Mouse (Mus musculus) frontal cortex, postnatal 14 days (tissue): ENCODE results near the gene Ndufa10.
A peak's percentile ranks its signal among the peaks of the same experiment; 100 is the strongest.
"Not testable (repeated sequence)": the region's sequence is repeated elsewhere in the genome, so short reads cannot be mapped to it uniquely, and the experiment has no call there.

Source experiments
- DNase-seq, 2 experiments: peaks; one replicate each; pipeline ENCODE4 v3.0.0; 2022; ENCODE audit warnings: low spot score in 2 of 2

Ndufa10 gene

GRCm38 (mm10) chr1:92473165-92474041, at the start of gene Ndufa10:
Gene Ndufa10 (minus strand): TSS chr1:92473860.
- DNase-seq = peak; percentile 88 to 93

- peak in 1 of 2 experiments; percentile 31 for DNase-seq
Observed at GRCm38 (mm10) chr1:92521376-92521775, 47.7 kb upstream of the Ndufa10 start.

GRCm38 (mm10) chr1:92519046-92519445, 45.4 kb upstream of the Ndufa10 start:
- peak in 1 of 2 experiments; percentile 16 for DNase-seq

- DNase-seq = no peak
Observed at GRCm38 (mm10) chr1:92518561-92518960, 44.9 kb upstream of the Ndufa10 start, which contains the start of gene Olfr1414. Gene Olfr1414 (minus strand): TSS chr1:92518661.

DNA sequence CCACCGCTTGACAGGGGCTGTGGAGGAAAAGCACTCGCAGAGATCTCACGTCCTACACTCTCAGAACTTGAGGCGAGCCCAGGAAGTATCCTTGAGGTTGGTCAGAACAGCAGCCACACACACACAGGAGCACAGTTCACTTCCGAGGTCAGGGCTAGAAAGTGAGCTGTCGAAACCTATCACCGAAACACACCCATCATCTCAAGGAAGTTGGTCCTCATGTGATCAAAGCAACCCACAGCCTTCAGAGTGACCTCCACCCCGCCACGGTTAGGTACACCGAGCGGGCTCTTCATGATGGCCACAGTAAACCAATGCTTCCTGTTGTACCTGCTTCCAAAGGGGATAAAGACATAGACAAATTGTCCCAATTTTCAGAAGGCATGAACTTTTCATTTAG, 41.7 kb upstream of the Ndufa10 start:
- DNase-seq = no peak

DNA sequence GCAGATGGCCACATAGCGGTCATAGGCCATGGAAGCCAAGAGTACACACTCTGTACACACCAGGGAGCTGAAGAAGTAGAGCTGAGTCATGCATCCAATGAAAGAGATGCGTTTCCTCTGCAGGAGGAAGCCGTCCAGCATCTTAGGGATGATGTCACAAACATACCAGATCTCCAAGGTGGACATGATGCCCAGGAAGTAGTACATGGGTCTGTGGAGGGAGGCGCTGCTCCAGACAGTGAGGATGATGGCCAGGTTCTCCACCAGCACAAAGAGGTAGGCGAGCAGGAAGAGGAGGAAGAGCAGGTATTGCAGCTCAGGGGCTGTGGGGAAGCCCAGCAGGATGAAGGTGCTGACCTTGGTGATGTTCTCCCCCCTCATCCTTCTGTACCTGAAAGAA, 38.0 kb upstream of the Ndufa10 start:
- DNase-seq = not testable (repeated sequence)

- no peak for DNase-seq
Observed at GRCm38 (mm10) chr1:92496001-92496400, 22.3 kb upstream of the Ndufa10 start, which contains the start of gene Olfr1415. Gene Olfr1415 (minus strand): TSS chr1:92496101.

- DNase-seq = no peak
Observed at GRCm38 (mm10) chr1:92485013-92485412, 11.4 kb upstream of the Ndufa10 start, which contains the start of gene Olfr1416. Gene Olfr1416 (minus strand): TSS chr1:92485113.

GRCm38 (mm10) chr1:92474066-92474578, 462 bp upstream of the Ndufa10 start:
- no peak for DNase-seq

- DNase-seq = no peak
Observed at GRCm38 (mm10) chr1:92468891-92469290, 4.8 kb downstream of the Ndufa10 start.

GRCm38 (mm10) chr1:92458416-92458815, 15.2 kb downstream of the Ndufa10 start:
- no peak for DNase-seq

DNA sequence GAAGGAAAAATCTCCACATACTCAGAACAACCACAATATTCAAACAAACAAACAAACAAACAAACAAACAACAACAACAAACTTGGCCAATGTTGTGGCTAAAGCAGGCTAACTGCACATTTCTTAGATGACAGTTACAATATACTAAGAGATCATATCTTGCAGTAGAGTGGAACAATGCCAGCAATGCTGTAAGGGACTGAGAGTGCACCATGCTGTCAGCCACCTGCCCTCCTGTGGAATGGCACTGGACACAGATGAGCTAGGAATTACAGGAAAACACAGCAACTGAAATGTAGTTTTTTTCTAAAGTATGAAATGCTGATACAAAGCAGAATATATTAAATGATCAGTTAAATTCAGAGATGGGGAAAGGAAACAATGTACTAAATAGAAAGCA, 15.9 kb downstream of the Ndufa10 start:
- DNase-seq = no peak

GRCm38 (mm10) chr1:92453751-92454445, 19.8 kb downstream of the Ndufa10 start:
- no peak for DNase-seq

- DNase-seq = no peak
Observed at GRCm38 (mm10) chr1:92448293-92448692, 25.4 kb downstream of the Ndufa10 start.

- DNase-seq = no peak
Observed at GRCm38 (mm10) chr1:92441453-92442063, 32.1 kb downstream of the Ndufa10 start.

DNA sequence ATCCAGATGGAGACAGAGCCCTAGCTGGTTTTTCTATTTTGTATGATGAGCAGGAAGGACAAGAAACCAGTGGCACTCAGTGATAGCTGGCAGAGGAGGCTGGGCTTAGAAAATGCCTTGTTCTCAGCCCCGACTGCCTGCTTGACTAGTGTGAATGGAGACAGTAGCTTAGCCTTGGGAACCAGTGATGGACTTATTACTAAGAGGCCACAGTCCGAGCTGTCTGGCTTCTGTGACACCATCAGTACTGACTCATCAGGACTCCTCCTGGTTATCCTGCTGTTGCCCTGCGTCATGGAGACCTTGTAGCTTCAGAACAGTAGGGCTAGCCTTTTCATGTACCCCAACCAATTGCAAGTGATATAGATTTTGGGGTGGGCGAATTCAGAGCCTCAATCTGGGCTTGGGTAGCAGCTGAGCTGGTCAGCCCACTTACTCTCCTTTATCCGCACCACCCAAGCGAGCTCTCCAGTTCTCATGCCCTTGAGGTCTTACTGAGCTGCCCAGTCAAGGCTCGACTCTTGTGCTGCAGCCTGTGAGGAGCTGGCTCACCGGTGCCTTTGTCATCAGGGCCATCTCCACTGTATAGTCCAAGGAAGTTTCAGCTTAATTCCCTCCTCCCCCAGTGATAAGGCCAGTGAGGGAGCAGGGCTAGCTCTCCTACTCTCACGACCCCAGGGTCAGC, 33.5 kb downstream of the Ndufa10 start:
- DNase-seq = no peak

GRCm38 (mm10) chr1:92437678-92438271, 35.9 kb downstream of the Ndufa10 start:
- peak in 1 of 2 experiments; percentile 27 for DNase-seq

- DNase-seq = no peak
Observed at GRCm38 (mm10) chr1:92436831-92437321, 36.8 kb downstream of the Ndufa10 start.

DNA sequence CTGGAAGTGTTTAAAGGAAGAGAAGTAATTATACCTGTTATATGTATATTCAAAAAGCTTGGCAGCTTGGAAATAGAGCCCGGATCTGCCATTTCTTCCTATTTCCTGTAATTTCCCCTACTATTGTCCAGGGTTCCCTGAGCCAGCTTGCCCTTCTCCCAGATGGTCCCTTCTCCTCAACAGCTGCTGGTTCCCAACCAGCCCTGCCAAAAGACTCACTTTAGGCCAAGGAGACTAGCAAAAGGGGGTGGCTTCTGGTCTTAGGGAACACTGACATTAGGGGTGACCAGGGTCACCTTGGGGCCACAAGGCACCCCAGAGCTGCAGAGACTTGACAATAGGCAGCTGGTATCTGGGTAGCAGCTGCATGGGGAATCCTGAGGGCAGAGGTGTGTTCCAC, 38.7 kb downstream of the Ndufa10 start:
- DNase-seq = no peak

DNA sequence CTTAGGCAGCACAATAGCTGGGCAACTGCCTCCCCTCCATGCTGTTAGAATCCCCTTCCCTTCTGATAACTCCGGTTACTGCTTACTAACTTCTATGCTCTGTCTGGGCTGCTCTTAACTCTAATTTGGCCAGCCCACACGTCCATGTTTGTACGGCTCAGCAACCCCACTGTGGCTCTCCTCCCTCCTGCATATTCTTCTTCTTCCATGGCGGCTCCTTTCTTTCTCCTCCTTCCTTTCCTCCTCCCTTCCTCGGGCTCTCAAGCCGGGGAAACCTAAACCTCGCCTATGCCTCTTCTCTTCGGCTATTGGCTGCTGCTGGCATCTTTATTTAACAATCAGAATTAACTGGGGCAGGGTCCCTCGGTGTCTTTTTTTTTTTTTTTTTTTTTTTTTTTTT, 40.9 kb downstream of the Ndufa10 start:
- DNase-seq = no peak

GRCm38 (mm10) chr1:92432098-92432497, 41.6 kb downstream of the Ndufa10 start:
- no peak for DNase-seq
